Mouse (Mus musculus) ES-E14 (cell line): ENCODE data around the gene Myo3b.

Experiments
- MAFK ChIP-seq: IDR thresholded peaks from 2 replicates; pipeline ENCODE4 v1.6.1; 2014; ENCODE audit warnings: mild to moderate bottlenecking, low read depth, low read length, inconsistent platforms; ENCODE audit not compliant: insufficient read depth
- ZC3H11A ChIP-seq: IDR thresholded peaks from 2 replicates; pipeline ENCODE4 v1.6.1; 2012; ENCODE audit warnings: low read depth, mild to moderate bottlenecking, inconsistent platforms, low read length, borderline replicate concordance
- ZNF384 ChIP-seq: IDR thresholded peaks from 2 replicates; pipeline ENCODE4 v1.6.1; 2012; ENCODE audit warnings: low read depth, low read length, inconsistent platforms

GRCm38 (mm10) chr2:70099459-70099858 lies 60.5 kb downstream of the Myo3b start:
- TF ChIP-seq MAFK (no peak), ZC3H11A (no peak), ZNF384 (no peak)
